Mouse (Mus musculus) embryo, embryonic 11.5 days (tissue): ENCODE data around the gene Zfand2b.
A peak's percentile ranks its signal among the peaks of the same experiment; 100 is the strongest.

Source experiments
- DNase-seq: peaks from one replicate; pipeline ENCODE4 v3.0.0-alpha.2; 2012; ENCODE audit warnings: low read depth, low spot score

Gene Zfand2b

DNA sequence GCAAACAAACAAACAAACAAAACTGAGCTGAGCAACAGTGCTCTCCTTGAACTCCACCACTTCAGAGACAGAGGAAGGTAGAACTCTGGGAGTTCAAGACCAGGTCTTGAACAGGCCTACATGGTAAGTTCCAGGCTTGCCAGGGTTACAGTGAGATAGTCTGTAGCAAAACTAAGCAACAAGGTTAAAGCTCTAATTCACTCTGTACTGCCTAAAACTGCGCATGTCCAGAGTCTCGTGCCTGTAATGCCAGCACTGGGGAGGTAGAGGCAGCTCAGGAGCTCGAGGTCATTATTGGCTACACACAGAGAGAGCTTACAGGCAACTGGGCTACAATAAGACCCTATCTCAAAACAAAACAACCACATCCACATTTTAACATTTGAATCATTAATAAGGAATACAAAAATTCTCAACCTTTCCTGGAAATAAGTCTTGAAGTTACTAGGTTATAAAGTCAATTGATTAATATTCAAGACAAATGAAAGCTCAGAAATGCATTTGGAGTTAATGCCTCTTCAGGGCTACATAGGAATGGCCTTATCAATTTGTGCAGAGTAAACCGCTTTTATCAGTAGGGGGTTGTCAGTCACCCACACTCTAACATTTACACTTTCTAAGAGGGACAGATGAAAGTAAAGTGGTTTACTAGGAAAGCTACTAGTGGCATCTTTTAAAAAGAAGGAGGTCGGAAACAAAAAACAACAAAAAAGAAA lies 8.7 kb upstream of the Zfand2b start:
- no peak for DNase-seq

DNA sequence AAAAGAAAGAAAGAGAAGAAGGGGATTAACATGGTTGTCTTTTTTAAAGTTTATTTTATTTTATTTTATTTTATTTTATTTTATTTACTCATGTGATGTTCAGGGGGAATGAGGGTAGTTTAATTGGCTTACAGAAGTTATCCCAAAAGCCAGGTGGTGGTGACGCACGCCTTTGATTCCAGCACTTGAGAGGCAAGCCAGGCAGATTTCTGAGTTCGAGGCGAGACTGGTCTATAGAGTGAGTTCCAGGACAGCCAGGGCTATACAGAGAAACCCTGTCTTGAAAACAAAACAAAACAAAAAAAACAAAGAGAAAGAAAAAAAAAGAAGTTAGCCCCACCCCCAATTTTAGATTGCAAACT lies 8.2 kb upstream of the Zfand2b start:
- no peak for DNase-seq

DNA sequence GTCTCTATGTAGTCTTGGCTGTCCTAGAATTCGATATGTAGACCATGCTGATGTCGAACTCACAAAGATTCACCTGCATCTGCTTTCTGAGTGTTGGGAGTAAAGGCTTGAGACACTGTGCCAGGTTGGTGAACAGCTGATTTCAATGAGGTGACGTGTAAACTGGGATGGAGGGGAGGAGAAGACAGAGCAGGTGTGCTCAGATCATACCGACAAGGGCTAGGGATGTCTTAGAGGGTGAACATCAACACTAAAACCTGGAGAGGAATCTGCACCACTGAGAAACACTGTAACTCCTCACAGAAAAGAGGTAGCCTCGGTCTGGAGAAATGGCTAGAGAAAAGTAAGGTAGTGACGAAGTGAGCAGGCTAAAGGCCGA lies 364 bp upstream of the Zfand2b start:
- DNase-seq: no peak

DNA sequence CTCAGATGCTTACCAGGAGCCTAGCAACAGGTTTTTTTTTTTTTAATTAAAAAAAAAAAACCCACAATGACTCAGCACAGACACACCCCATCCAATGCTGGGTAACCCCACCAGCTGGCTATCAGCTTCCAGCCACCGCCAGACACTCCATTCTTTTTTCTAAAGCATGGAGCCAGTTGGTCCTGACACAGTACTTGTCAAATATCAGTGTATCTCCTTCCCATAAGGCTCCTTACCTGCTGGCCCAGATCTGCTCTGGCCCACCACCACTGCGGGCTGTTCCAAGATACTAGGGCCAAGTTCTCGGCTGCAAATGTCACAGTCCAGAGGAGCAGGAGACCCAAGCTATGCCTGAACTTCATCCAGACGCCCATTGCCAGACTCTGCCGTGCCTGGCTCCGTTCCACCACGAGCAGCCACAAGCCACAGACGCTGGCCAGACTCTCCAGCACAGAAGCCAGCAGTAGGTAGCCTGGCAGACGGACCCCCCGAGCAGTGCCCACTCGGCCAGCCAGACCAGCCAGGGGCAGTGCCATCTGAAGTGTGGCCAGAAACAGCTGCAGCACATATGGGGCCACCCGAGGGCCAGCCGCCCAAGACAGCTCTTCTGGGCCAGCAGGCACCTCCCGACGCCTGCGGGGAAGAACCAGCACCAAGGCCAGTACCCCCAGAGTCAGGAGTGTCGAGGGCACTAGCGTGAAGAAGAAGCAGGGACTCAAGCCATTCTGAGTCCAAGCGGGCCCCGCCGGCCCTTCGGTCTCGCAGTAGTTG lies 11.1 kb downstream of the Zfand2b start:
- DNase-seq: no peak

DNA sequence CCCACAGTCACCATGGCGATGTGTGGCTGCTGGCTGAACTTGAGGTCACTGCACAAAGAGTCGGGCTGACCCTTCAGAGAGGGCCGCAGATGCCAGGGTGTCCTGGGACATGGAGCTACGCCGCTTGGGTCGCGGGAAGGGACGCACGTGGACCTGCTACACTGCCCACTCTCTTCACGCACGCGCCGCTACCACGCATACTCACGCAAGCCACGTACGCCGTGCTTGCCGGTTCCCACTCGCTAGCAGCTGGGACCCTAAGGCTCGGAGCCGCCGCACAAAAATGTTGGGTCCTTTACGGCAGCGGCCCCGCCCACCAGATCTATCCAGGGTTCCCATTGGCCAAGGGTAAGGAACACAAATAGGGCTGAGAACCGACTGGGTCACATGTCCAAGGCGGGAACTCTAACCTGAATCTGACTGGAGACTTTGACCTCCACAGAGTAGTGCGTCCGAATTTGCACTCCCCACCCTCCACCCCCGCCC lies 11.7 kb downstream of the Zfand2b start, which contains the start of gene Abcb6:
Gene Abcb6 (minus strand): TSS at position 288 of the 486 bp plus-strand sequence.
- peak; percentile 80 for DNase-seq

DNA sequence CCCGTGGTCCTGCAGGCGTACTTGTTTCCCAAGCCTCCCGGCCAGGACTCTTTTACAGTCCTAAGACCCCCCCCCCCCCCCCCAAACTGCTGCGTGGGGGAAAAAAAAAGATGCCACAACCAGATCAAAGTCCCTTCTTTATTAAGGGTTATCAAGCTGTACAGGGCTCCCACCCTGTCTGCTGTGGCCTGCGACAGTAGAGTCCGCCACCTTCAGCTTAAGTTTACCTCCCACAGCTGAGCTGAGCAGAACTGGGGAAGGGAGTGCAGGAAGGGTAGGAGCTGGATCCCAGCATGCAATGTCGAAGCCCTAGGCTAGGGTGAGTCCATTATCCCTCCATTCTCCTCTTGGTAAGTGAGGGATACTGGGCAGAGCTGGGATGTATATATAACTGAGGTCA lies 12.3 kb downstream of the Zfand2b start:
- no peak for DNase-seq

DNA sequence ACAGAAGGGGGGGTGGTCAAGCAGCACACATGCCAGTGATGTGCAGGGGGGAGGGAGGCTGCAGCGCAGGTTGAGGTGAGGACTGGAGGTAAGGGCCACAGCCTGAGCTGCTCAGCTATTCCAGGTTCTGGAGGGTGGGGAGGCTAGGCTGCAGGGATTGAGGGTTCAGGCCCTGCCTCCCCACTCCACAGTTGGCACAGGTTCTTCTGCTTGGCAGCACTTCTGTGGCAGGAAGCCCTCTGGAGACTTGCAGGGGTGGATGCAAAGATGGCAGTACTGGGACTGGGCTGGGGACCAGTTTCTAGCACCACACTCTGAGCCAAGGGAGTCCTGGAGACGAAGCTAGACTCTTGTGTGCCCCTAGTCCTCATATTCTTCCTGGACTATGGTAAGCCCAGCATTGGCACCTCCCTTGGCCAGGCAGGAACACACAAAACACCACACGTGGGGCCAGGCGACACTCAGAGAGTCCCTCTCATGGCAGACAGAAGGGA lies 13.0 kb downstream of the Zfand2b start:
- DNase-seq: no peak

DNA sequence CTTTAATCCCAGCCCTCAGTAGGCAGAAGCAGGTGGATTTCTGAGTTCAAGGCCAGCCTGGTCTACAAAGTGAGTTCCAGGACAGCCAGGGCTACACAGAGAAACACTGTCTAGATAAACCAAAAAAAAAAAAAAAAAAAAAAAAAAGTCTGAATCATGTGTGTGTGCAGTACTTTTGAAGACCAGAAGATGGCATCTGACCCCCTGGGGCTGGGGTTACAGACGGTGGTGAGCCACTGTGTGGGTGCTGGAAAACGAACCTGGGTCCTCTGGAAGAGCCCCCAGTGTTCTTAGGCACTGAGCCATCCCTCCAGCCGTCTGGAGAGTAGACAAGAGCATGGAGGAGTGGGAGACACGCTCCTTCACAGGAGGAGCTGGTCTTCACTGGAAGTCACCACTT lies 13.7 kb downstream of the Zfand2b start:
- no peak for DNase-seq

DNA sequence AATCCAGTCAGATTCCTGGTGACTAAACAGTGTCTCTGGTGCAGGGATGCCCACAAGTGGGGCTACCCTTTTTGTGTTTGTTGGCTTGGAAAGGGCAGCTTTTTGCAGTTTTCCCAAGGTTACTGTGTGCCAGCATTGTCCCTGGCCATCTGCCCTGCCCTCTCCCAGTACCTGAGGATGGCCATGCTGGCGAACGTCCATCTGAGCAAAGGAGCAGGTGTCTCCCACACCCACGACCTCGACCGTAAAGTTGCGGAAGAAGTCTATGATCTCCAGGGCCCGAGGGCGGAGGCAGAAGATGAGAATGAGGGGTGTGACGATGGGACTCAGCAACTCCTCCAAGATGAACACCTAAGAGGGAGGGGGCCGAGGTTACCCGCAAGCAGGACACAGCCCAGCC lies 17.0 kb downstream of the Zfand2b start:
- no peak for DNase-seq

DNA sequence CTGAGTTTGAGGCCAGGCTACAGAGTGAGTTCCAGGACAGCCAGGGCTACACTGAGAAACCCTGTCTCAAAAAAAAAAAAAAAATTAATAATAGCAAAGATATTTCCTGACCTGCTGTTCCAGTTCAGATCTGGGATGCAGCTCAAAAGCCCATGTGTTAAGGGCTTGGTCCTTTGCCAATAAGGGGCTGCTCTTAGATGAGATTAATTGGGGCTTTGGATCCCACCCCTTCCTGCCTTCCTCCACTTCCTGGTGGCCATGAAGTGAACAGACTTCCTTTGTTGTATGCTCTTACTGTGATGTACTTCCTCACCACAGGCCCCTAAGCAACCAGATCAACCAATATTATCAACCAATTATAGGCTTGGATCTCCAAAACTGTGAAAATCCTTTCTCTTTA lies 18.7 kb downstream of the Zfand2b start:
- DNase-seq: no peak

DNA sequence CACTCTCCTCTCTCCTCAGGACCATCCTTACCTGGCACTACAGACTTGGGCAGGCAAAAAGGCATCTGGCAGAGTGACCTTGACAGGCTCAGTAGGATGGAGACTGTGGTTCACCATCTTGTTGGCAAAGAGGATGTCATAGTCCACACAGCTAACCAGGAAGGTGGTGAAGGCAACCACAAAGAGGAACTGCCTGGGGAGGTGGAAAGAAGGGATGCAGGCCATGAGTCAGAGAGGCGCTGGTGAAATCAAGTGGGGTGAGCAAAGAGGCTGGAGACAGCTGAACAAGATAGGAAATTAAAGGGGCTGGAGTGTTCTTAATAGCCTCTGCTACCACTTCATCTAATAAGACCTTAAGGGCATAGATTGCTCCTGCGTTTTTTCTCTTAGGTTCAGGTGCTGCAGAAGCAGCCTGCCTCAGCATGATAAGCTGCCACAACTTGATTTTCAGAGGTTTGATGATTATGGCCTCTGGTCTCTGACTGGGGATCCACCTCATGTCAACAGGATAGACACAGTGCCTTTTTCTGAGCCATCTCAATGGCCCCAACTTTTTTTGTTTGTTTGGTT lies 19.6 kb downstream of the Zfand2b start:
- no peak for DNase-seq

DNA sequence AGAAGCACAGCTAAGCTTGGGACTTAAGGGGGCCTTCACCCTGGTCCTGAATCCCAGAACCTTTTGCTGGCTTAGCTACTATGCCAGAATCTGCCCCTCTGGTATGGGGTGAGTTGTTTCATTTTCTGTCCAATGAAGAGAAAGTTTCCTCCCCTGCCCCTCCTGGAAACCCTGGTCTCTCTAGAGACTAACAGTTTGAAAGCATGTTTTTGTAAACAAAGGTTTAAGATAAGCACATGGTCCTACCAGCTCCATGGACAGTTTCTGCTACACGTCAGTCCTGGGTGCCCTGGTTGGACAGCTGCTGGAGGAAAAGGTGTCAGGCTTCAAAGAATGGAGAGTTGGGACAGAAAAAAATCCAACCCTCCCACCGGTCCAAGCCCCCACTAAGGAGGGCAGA lies 22.1 kb downstream of the Zfand2b start:
- no peak for DNase-seq

DNA sequence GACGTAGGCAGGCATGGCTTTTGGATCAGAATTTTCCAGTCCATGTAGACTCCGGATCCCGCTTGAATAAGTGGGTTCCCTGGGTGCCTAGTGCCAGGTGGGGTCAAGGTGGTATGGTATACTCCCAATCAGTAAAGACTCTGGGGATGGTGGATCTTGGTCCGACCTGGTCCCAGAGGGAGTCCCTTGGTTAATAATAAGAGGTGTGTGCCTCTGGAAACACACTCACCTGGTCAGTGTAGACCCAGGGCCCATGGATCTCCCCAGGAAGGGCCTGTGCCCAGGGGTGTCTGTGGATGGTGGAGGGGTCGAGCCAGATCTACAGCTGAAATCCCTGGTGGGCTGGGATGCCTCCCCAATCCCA lies 22.8 kb downstream of the Zfand2b start:
- no peak for DNase-seq

DNA sequence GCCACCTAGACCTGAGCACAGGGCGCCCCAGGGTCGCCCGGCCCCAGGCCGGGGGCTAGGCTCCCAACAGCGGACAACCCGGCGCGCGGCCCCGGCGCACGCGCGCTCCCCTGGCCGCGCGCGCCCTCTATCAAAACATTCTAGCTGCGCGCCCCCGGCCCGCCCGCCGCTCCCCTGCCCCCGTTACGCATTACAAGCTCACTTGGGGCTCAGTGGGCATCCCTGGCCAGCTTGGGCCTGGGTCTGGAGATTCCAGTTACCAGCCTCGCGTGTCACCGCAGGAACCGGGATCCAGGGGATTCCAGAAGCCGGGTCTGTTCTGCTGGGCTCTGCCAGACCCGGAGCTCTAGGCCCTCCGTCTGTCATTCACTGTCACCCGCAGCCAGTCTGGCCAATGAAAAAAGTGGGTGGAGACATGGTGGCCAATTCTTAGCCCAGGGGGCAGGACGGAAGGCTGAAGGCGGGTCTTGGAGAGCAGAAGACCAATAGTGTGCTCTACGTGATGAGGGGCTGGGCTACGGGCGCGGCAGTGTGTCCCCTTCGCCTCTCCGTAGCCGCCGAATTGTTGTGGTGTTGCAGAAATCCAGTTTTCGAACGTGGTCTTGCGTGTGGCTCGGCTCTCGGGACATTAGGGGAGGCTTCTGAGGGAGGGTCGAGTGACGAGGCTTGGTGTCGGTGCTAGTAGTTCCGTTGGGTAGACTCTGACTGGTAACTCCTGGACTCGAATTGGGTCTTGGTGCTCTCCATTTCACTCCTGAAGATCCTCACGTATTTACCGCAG lies 23.4 kb downstream of the Zfand2b start, which contains the start of the genes Ankzf1 and Atg9a:
Gene Ankzf1 (plus strand): TSS at position 530 of the 781 bp plus-strand sequence.
Gene Atg9a (minus strand): TSS at position 575 of the 781 bp plus-strand sequence.
- peak; percentile 95 for DNase-seq

DNA sequence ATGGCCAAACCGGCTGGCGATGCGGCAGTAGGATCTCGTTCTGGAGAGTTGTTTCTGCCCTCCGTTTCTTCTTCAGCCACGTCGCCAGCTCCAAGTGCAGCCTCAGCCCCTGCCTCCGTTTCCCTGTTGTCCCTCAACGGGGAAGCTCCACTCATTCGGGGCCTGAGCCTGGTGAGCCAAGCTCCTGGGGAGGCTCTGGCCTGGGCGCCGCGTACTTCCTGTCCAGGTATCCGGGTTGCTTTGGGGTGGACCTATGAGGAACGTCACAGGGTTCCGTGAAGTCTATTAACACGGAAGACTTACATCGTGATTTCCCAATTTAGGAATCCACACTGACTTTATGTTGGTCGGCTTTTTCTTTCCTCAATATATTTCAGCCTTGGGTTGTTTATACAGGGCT lies 24.0 kb downstream of the Zfand2b start:
- no peak for DNase-seq

DNA sequence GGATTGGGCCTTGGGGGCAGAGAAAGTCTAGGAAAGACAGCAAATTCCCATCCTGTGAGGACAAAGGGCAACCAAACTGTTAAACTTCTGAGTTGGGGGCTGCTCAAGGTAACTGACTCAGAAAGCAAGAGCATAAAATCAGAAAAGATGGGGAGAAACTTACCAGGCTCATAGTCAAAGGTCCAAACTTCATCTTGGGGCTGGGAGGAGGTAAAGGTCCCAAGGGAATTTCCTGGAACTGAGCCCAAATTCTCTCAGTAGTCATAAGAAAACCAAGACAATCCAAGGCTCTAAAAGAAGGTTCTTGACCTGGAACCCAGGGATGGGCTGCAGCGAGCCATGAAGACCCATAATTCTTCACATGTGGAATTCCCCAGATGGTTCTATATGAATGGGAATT lies 32.8 kb downstream of the Zfand2b start:
- no peak for DNase-seq

DNA sequence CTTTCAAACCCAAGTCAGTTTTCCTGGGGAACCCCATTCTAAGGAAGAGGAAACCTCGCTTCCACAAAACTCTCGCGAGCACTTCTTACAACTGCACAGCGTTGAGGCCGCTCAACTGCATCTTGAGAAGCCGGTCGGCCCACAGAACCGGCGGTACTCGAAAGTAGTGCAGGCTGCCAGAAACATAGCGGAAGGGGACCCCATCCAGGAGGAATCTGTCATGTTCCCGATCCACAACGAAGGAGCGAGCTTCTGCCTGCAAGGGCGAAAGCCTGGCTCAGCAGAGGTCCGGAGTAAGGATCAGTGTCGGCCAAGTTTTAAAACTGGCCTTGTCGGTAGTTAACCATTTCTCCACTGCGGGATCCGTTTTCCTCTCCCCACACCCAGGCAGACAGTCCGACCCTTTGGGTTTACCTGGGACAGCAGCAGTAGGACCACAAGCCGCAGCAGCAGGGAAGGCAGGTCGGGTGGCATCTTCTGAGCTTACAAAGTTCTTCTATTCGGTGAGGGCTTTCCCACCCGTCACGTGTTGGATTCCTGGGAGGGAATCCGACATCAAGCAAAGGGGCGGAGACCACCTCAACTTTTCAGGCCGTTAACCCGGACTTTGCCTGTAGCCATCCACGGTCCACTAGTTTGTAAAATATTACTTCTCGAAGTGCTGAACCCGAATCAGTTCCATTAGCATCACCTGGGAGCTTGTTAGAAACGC lies 40.7 kb downstream of the Zfand2b start:
- DNase-seq: no peak

DNA sequence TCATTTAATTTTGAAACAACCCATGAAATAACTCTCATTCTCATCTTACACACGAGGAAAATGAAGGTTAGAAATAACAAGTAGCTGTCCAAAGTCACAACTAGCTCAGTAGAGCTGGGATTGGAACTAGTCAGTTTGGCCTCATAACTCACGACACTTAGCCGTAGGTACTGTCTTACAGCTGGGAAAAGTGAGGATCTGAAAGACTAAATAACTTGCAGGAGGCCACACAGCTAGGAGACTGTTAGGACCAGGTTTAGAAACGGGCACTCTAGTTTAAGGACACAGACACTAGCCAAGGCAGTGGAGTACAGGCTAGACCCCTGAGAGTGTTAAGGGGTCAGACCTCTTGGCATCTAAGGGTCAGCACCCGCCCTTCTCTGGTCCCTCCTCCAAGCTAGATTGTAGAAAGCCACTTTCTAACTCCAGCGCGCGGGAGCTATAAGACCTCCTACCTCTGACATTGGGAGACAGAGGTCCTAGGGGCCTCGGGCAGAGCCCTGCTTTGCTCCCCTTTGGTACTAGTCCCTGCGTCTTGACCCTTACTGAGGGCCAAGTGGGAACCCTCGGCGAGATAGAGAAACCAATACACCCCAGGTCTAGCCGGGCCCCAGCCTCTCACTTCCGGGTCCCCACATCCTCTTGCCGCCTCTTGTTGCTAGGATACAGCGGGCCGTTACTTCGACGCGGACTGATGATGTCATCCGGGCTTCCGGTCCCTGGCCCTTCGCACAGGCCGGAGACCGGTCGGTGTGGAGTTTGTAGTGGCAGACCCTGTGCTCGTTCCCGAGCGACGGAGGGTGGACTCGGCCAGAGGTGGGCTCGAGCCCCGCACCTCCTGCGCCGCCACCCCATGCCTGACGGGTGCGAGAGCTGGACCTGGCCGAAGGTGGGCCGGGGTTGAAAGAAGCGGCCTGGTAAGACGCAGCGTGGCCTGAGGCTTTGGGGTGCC lies 42.0 kb downstream of the Zfand2b start, which contains the start of the genes Glb1l and Stk16:
Gene Glb1l (minus strand): TSS at position 678 of the 952 bp plus-strand sequence.
Gene Stk16 (plus strand): TSS at position 703 of the 952 bp plus-strand sequence.
- DNase-seq: peak; percentile 93

DNA sequence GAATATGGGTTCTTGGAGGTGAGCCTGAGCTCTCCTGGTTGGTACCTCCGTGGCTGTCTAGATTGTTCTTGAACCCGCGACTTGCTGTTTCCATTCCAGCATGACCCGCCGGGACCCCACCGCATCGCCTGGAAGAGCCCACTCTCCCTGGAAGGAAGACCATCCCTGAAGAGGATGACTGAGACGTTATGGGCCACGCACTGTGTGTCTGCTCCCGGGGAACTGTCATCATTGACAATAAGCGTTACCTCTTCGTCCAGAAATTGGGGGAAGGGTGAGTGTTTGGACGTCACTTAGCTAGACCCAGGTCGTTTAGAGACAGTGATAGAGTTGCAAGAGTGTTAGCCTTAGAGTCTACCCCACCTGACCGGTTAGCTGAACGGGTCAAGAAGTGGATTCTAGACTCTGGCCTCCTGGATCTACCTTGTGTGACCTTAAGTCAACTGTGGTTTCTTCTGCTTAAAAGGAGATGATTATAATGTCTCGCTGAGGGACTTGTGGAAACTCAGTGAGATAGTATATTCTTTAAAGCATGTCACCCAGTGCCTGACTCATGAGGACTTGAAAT lies 42.8 kb downstream of the Zfand2b start:
- DNase-seq: no peak
